Mouse (Mus musculus): ENCODE results near the gene Hace1.

DNA sequence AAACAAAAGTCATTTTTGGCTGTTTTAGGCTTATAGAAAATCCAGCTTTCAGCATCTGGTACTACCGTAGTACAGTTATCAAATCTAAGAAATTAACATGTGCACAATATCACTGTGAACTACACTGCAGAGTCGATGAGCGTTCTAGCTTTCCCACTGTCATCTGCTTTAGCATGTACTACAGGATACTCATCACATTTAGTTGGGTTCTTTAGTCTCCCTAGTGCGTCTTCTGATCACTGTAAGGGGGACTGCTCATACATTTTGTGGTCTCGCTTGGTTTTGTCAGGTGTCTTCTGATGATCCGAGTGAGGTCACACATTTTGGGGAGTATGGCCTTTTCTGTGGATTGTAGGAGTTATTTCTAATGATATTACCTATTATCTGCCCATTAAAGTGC, 6.2 kb downstream of the Hace1 start:
- TF ChIP-seq MAFK (IDR thresholded peaks at IDR 0.05; ENCODE audit: insufficient replicate concordance, low read length) (no peak), CHD2 (IDR thresholded peaks at IDR 0.05; ENCODE audit: low read length) (no peak), JUN (IDR thresholded peaks at IDR 0.05; ENCODE audit: insufficient read depth, low read depth, low read length) (no peak), NRF1 (IDR thresholded peaks at IDR 0.05; ENCODE audit: low read depth, low read length) (no peak), CTCF (conservative IDR thresholded peaks at IDR 0.05 in 1 of 2, IDR thresholded peaks at IDR 0.05 in 1 of 2; ENCODE audit: low read depth in 2 of 2, low read length in 2 of 2) (no peak), ELF1 (IDR thresholded peaks at IDR 0.05; ENCODE audit: low read depth, low read length) (no peak)

All from CH12.LX (cell line).